Mouse (Mus musculus): Measurements from ENCODE around the gene Olfr172. TPM values are rescaled to one million over a fixed set of nuclear protein-coding genes. Genes with fewer than 3 reads are reported as not detected.

Olfr172 gene
- polyA plus RNA-seq, 1 experiment from 2014 or later, result not detected

GRCm38 (mm10) chr16:58727477-58728131, 35.4 kb downstream of the Olfr172 start, which contains the start of gene Cldnd1:
Gene Cldnd1, plus strand, starts transcription at chr16:58727910.
- peak within 1 kb of the TSS; percentile 73 for H3K9ac ChIP-seq (ENCODE audit: low read depth, low read length)
- H3K4me3 ChIP-seq (ENCODE audit: low read depth, low read length), result peak within 1 kb of the TSS; percentile 77
- H3K27me3 ChIP-seq (ENCODE audit: control insufficient read depth, insufficient read depth, low read length), result no peaks in the 10 kb centered on the region
- H3K9me3 ChIP-seq (ENCODE audit: control insufficient read depth, low read length), result no peaks in the 10 kb centered on the region
- peak; percentile 96 for DNase-seq (ENCODE audit: low spot score)
- peak; percentile 100 for ATAC-seq (ENCODE audit: low FRiP score)
- no peaks in the 10 kb centered on the region for H3K36me3 ChIP-seq (ENCODE audit: control insufficient read depth, insufficient read depth, low read length)
- H3K4me2 ChIP-seq (replicated peaks; ENCODE audit: low read depth, low read length), result peak within 1 kb of the TSS; percentile 54
- no peaks in the 10 kb centered on the region for H3K4me1 ChIP-seq (replicated peaks; ENCODE audit: control insufficient read depth, insufficient read depth, low read length)
- H3K27ac ChIP-seq (ENCODE audit: low read depth, low read length), result peak within 1 kb of the TSS; percentile 71; the same call in 1 of the 2 replicates
- 3% methylated on average over 35 of the region's 35 CpGs for WGBS

GRCm38 (mm10) chr16:58726680-58727476, 36.1 kb downstream of the Olfr172 start:
- H3K36me3 ChIP-seq (ENCODE audit: control insufficient read depth, insufficient read depth, low read length), result no peaks in the 10 kb centered on the region
- no peak overlapping the region for H3K4me3 ChIP-seq (ENCODE audit: low read depth, low read length)
- H3K4me1 ChIP-seq (replicated peaks; ENCODE audit: control insufficient read depth, insufficient read depth, low read length), result no peaks in the 10 kb centered on the region
- 81% methylated on average over 11 of the region's 11 CpGs for WGBS
- H3K27me3 ChIP-seq (ENCODE audit: control insufficient read depth, insufficient read depth, low read length), result no peaks in the 10 kb centered on the region
- H3K4me2 ChIP-seq (replicated peaks; ENCODE audit: low read depth, low read length), result no peak overlapping the region
- H3K9me3 ChIP-seq (ENCODE audit: control insufficient read depth, low read length), result no peaks in the 10 kb centered on the region
- ATAC-seq (ENCODE audit: low FRiP score), result no peak
- no peak overlapping the region for H3K27ac ChIP-seq (ENCODE audit: low read depth, low read length)
- H3K9ac ChIP-seq (ENCODE audit: low read depth, low read length), result no peak overlapping the region
- no peak for DNase-seq (ENCODE audit: low spot score)

GRCm38 (mm10) chr16:58722292-58722691, 40.7 kb downstream of the Olfr172 start:
- Histone ChIP-seq H3K4me1 (replicated peaks; ENCODE audit: control insufficient read depth, insufficient read depth, low read length) (no peaks in the 10 kb centered on the region), H3K27me3 (ENCODE audit: control insufficient read depth, insufficient read depth, low read length) (no peaks in the 10 kb centered on the region), H3K4me2 (replicated peaks; ENCODE audit: low read depth, low read length) (no peak overlapping the region), H3K9me3 (ENCODE audit: control insufficient read depth, low read length) (no peaks in the 10 kb centered on the region), H3K9ac (ENCODE audit: low read depth, low read length) (no peak overlapping the region), H3K36me3 (ENCODE audit: control insufficient read depth, insufficient read depth, low read length) (no peaks in the 10 kb centered on the region), H3K4me3 (ENCODE audit: low read depth, low read length) (no peak overlapping the region), H3K27ac (ENCODE audit: low read depth, low read length) (no peak overlapping the region)
- DNase-seq (ENCODE audit: low spot score) (no peak), ATAC-seq (ENCODE audit: low FRiP score) (no peak)
- 88% methylated on average over 2 of the region's 2 CpGs for WGBS

- Histone ChIP-seq H3K9ac (ENCODE audit: low read depth, low read length) (no peak within 1 kb of the TSS), H3K4me3 (ENCODE audit: low read depth, low read length) (no peak within 1 kb of the TSS), H3K27ac (ENCODE audit: low read depth, low read length) (no peak within 1 kb of the TSS), H3K36me3 (ENCODE audit: control insufficient read depth, insufficient read depth, low read length) (no peaks in the 10 kb centered on the region), H3K27me3 (ENCODE audit: control insufficient read depth, insufficient read depth, low read length) (no peaks in the 10 kb centered on the region), H3K4me2 (replicated peaks; ENCODE audit: low read depth, low read length) (no peak within 1 kb of the TSS), H3K9me3 (ENCODE audit: control insufficient read depth, low read length) (no peaks in the 10 kb centered on the region), H3K4me1 (replicated peaks; ENCODE audit: control insufficient read depth, insufficient read depth, low read length) (no peaks in the 10 kb centered on the region)
- 90% methylated on average over 7 of the region's 7 CpGs for WGBS
- DNase-seq (ENCODE audit: low spot score) (no peak), ATAC-seq (ENCODE audit: low FRiP score) (no peak)
Measured at GRCm38 (mm10) chr16:58718666-58719120, 44.3 kb downstream of the Olfr172 start, which contains the start of gene Gpr15. Gene Gpr15, minus strand, starts transcription at chr16:58719070.

GRCm38 (mm10) chr16:58715018-58715417, 48.0 kb downstream of the Olfr172 start:
- WGBS, result 68% methylated on average over 4 of the region's 4 CpGs
- Histone ChIP-seq H3K9me3 (ENCODE audit: control insufficient read depth, low read length) (no peaks in the 10 kb centered on the region), H3K36me3 (ENCODE audit: control insufficient read depth, insufficient read depth, low read length) (no peaks in the 10 kb centered on the region), H3K4me3 (ENCODE audit: low read depth, low read length) (no peak overlapping the region), H3K4me2 (replicated peaks; ENCODE audit: low read depth, low read length) (no peak overlapping the region), H3K27ac (ENCODE audit: low read depth, low read length) (no peak overlapping the region), H3K9ac (ENCODE audit: low read depth, low read length) (no peak overlapping the region), H3K4me1 (replicated peaks; ENCODE audit: control insufficient read depth, insufficient read depth, low read length) (no peaks in the 10 kb centered on the region), H3K27me3 (ENCODE audit: control insufficient read depth, insufficient read depth, low read length) (no peaks in the 10 kb centered on the region)
- ATAC-seq (ENCODE audit: low FRiP score) (no peak), DNase-seq (ENCODE audit: low spot score) (no peak)

GRCm38 (mm10) chr16:58713128-58713527, 49.8 kb downstream of the Olfr172 start:
- Histone ChIP-seq H3K27ac (ENCODE audit: low read depth, low read length) (no peak overlapping the region), H3K4me1 (replicated peaks; ENCODE audit: control insufficient read depth, insufficient read depth, low read length) (no peaks in the 10 kb centered on the region), H3K9ac (ENCODE audit: low read depth, low read length) (no peak overlapping the region), H3K36me3 (ENCODE audit: control insufficient read depth, insufficient read depth, low read length) (no peaks in the 10 kb centered on the region), H3K4me2 (replicated peaks; ENCODE audit: low read depth, low read length) (no peak overlapping the region), H3K9me3 (ENCODE audit: control insufficient read depth, low read length) (no peaks in the 10 kb centered on the region), H3K27me3 (ENCODE audit: control insufficient read depth, insufficient read depth, low read length) (no peaks in the 10 kb centered on the region), H3K4me3 (ENCODE audit: low read depth, low read length) (no peak overlapping the region)
- 92% methylated on average over 1 of the region's 1 CpGs for WGBS
- no peak for DNase-seq (ENCODE audit: low spot score)
- no peak for ATAC-seq (ENCODE audit: low FRiP score)

- ATAC-seq (ENCODE audit: low FRiP score) (no peak), DNase-seq (ENCODE audit: low spot score) (no peak)
- H3K4me3 ChIP-seq (ENCODE audit: low read depth, low read length), result no peak overlapping the region
Measured at GRCm38 (mm10) chr16:58712221-58712620, 50.8 kb downstream of the Olfr172 start.

More at GRCm38 (mm10) chr16:58712221-58712620, 50.8 kb downstream of the Olfr172 start:
- no peaks in the 10 kb centered on the region for H3K9me3 ChIP-seq (ENCODE audit: control insufficient read depth, low read length)
- WGBS, result 78% methylated on average over 8 of the region's 8 CpGs
- H3K4me1 ChIP-seq (replicated peaks; ENCODE audit: control insufficient read depth, insufficient read depth, low read length), result no peaks in the 10 kb centered on the region
- H3K27me3 ChIP-seq (ENCODE audit: control insufficient read depth, insufficient read depth, low read length), result no peaks in the 10 kb centered on the region
- no peak overlapping the region for H3K9ac ChIP-seq (ENCODE audit: low read depth, low read length)
- no peaks in the 10 kb centered on the region for H3K36me3 ChIP-seq (ENCODE audit: control insufficient read depth, insufficient read depth, low read length)
- no peak overlapping the region for H3K27ac ChIP-seq (ENCODE audit: low read depth, low read length)
- H3K4me2 ChIP-seq (replicated peaks; ENCODE audit: low read depth, low read length), result no peak overlapping the region
